Mouse (Mus musculus) heart, embryonic 10.5 days (tissue): ENCODE measurements at regions not wholly inside any gene's neighbourhood (a gene's known extent, or its start where the extent isn't known, plus 50 kb on each side); places are given as distances from the start of the nearest gene placed in this dataset.

ENCODE experiments used
- DNase-seq: peaks from one replicate; pipeline ENCODE4 v3.0.0-alpha.2; 2017; ENCODE audit warnings: low spot score
- H3K27ac ChIP-seq: fragments of 300-500 bp; sonication (generic); 2 replicates; pipeline ENCODE4 v1.5.1; 2016; ENCODE audit warnings: mild to moderate bottlenecking
- H3K27me3 ChIP-seq: fragments of 300-500 bp; sonication (generic); 2 replicates; pipeline ENCODE4 v1.6.1; 2016; ENCODE audit warnings: mild to moderate bottlenecking; ENCODE audit not compliant: poor library complexity, insufficient read depth, severe bottlenecking
- H3K36me3 ChIP-seq: fragments of 300-500 bp; sonication (generic); 2 replicates; pipeline ENCODE4 v1.6.1; 2016; ENCODE audit warnings: mild to moderate bottlenecking, moderate library complexity
- H3K4me1 ChIP-seq: fragments of 300-500 bp; sonication (generic); 2 replicates; pipeline ENCODE4 v1.6.1; 2016; ENCODE audit warnings: mild to moderate bottlenecking
- H3K4me3 ChIP-seq: fragments of 300-500 bp; sonication (generic); 2 replicates; pipeline ENCODE4 v1.5.1; 2016; ENCODE audit warnings: mild to moderate bottlenecking, moderate library complexity
- H3K9me3 ChIP-seq: fragments of 300-500 bp; sonication (generic); 2 replicates; pipeline ENCODE4 v1.6.1; 2016; ENCODE audit warnings: mild to moderate bottlenecking, moderate library complexity
- WGBS: fragments of 180-500 bp; shearing (Covaris S2); methylation state at CpG from one replicate; pipeline ENCODE4 v1.1.7; 2016; 5-methylcytosine and 5-hydroxymethylcytosine counted together

DNA sequence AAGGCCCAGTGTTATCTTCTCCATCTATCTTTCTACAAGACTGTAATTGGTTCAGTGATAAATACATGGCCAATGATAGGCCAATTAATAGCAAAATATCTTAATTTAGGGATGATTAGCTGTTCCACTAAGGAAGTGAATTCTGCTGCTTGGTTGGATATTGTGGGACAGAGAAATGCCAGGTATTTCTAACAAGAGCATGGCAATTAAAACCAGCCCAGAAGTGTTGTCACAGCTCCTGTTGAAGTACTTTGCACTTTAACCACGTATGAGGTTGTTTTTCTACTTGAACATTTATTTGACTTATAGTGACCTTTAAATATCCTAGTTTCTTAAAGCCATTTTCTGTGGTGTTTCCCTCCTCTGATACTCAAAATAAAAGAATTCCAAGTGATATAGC is 65.7 kb upstream of the Acsl4 start:
- Histone ChIP-seq H3K27me3 (no peaks in the 10 kb centered on the region), H3K9me3 (no peaks in the 10 kb centered on the region), H3K4me1 (no peaks in the 10 kb centered on the region), H3K36me3 (no peaks in the 10 kb centered on the region), H3K4me3 (no peak overlapping the region), H3K27ac (no peak overlapping the region)
- DNase-seq = no peak
- WGBS = 62% methylated on average over 1 of the region's 1 CpGs

DNA sequence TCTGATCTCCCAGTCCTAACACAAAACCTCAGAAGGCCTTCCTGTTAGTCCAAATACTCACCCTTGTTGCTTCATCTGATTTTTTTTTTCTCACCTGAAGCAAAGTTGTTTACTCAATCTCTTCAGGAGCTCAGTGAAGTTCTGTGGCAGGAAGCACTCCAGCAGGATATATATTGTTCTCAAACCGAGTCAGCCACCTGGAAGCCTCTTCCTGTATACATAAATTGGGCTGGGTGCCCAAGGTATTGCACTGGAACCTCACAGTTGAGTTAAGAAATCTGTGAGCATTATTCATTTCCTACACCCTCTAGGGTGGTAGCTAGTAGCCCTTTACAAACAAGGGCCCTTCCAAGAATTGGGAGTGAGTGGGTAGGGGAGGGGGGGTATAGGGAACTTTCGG is 73.8 kb upstream of the Acsl4 start:
- Histone ChIP-seq H3K4me3 (no peak overlapping the region), H3K4me1 (no peaks in the 10 kb centered on the region), H3K27ac (no peak overlapping the region), H3K27me3 (no peaks in the 10 kb centered on the region; the same call in 1 of the 2 replicates), H3K36me3 (no peaks in the 10 kb centered on the region), H3K9me3 (no peaks in the 10 kb centered on the region)
- DNase-seq = no peak
- 66% methylated on average over 2 of the region's 2 CpGs for WGBS

DNA sequence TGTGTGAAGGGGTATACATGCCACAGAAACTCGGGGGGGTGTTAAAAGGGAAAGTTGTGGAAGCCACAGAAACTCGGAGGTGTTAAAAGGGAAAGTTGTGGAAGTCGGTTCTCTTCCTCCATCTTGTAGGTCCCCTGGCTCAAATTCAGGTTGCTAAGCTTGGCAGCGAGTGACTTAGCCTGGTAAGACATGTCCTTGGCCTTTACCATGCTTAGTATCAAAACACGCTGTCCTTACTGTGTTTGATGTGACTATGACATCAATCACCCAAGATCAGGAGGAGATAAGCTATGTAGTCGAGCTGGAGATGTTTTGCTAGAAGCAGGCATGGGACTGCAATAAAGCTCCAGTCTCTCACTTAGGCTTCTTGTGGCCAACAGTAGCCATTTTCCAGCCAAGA is 74.4 kb upstream of the Acsl4 start:
- WGBS = 63% methylated on average over 6 of the region's 6 CpGs
- H3K4me1 ChIP-seq = no peaks in the 10 kb centered on the region
- DNase-seq = no peak
- H3K27me3 ChIP-seq = no peaks in the 10 kb centered on the region; the same call in 1 of the 2 replicates
- no peaks in the 10 kb centered on the region for H3K36me3 ChIP-seq
- no peak overlapping the region for H3K27ac ChIP-seq
- H3K4me3 ChIP-seq = no peak overlapping the region
- no peaks in the 10 kb centered on the region for H3K9me3 ChIP-seq

DNA sequence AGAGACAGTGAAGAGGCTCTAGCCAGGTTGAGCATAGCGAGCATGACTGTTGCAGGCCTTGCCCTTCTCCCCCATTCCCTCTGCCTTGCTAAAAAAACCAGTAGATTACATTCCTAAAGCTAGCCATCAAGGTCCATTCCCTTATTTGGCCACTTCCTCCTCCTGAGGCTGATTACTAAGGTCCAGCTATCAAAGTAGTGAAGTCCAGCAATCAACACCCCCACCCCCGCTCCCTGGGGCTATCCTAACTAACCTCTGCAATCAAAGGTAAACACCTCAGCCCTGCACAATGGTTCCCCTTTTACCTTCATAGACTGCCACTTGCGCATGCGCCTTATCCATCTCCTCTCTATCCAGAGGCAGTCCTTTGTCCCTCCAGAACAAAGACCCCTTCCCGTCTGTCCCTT is 77.5 kb upstream of the Acsl4 start:
- 29% methylated on average over 5 of the region's 5 CpGs for WGBS
- Histone ChIP-seq H3K27me3 (no peaks in the 10 kb centered on the region; the same call in 1 of the 2 replicates), H3K36me3 (no peaks in the 10 kb centered on the region), H3K27ac (peak overlapping the region; percentile 62), H3K4me1 (no peaks in the 10 kb centered on the region), H3K9me3 (no peaks in the 10 kb centered on the region), H3K4me3 (no peak overlapping the region)
- peak; percentile 75 for DNase-seq

DNA sequence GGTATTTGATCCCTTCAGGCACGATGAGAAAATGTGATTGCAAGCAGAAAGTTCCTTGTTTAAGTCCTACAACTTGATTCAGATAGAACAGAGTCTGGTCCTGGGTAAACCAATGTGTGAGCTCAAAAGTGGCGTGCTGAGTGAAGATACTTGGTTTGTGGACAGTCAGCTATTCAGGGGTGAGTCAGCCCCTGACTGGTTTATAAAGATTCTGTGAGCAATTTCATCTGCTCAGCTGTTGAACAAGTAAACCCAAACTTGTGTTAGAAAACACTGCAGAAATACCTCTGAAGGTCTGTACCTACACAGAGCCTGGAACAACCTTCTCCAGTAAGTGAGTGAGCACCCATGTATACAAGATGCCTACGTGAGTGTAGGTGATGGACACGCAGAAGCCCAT is 78.1 kb upstream of the Acsl4 start:
- H3K27me3 ChIP-seq = no peaks in the 10 kb centered on the region; the same call in 1 of the 2 replicates
- 46% methylated on average over 4 of the region's 4 CpGs for WGBS
- DNase-seq = no peak

DNA sequence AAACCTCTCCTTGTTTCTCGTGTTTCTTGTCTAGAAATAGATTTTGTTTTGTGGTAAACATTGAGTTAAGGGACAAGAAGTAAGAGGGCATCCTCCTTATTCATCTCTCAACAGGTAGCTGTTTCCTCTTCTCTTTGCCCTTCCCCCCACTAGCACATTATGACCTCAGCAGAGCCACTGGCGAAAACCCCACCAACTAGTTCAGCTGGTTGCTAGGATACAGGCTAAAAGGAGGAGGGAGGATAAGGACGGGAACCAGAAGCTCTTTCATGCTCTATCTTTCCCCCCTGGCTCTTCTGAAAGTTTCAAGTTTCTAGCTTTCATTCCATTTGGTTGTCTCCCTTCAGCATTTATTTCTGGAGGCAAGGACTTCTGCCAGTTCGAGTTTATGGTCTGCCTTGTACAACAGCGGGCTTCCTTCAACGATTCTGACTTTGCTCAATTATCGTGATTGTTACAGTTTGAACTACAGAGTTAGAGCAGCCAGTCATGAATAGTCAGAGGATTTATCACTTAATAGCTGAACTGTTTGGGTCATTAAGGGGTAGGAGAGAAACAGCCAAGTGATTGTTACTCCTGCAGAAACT is 78.8 kb upstream of the Acsl4 start:
- H3K4me3 ChIP-seq = no peak overlapping the region
- no peaks in the 10 kb centered on the region for H3K9me3 ChIP-seq
- no peaks in the 10 kb centered on the region; the same call in 1 of the 2 replicates for H3K27me3 ChIP-seq
- 27% methylated on average over 7 of the region's 7 CpGs for WGBS
- H3K4me1 ChIP-seq = no peaks in the 10 kb centered on the region
- DNase-seq = no peak
- no peaks in the 10 kb centered on the region for H3K36me3 ChIP-seq
- H3K27ac ChIP-seq = peak overlapping the region; percentile 9; the same call in 1 of the 2 replicates

More for the DNA sequence above, 78.1 kb upstream of the Acsl4 start:
- no peaks in the 10 kb centered on the region for H3K36me3 ChIP-seq
- H3K27ac ChIP-seq = peak overlapping the region; percentile 62
- no peaks in the 10 kb centered on the region for H3K9me3 ChIP-seq
- no peaks in the 10 kb centered on the region for H3K4me1 ChIP-seq
- H3K4me3 ChIP-seq = no peak overlapping the region

DNA sequence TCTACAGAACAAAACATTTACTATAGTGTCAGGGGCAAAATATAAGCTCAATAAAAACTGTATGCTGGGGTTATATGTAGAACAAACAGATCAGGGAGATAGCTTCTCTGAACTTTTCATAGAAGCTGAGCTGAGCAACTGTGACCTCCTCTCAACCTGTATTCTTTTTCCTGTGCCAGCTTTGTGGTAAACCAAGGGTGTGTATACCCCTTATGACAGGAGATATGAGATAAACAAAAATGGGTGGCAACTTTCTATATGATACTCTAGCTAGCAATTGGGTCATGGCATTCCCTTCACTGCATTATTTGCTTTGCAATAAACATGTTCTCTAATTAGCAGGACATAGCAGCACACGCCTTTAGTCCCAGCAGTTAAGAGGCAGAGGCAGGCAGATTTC is 79.7 kb upstream of the Acsl4 start:
- H3K9me3 ChIP-seq = no peaks in the 10 kb centered on the region
- 70% methylated on average over 1 of the region's 1 CpGs for WGBS
- no peak for DNase-seq
- H3K4me3 ChIP-seq = no peak overlapping the region
- peaks cover 3% of the 10 kb centered on the region; the same call in 1 of the 2 replicates for H3K27me3 ChIP-seq
- H3K4me1 ChIP-seq = no peaks in the 10 kb centered on the region
- H3K27ac ChIP-seq = no peak overlapping the region
- no peaks in the 10 kb centered on the region for H3K36me3 ChIP-seq

DNA sequence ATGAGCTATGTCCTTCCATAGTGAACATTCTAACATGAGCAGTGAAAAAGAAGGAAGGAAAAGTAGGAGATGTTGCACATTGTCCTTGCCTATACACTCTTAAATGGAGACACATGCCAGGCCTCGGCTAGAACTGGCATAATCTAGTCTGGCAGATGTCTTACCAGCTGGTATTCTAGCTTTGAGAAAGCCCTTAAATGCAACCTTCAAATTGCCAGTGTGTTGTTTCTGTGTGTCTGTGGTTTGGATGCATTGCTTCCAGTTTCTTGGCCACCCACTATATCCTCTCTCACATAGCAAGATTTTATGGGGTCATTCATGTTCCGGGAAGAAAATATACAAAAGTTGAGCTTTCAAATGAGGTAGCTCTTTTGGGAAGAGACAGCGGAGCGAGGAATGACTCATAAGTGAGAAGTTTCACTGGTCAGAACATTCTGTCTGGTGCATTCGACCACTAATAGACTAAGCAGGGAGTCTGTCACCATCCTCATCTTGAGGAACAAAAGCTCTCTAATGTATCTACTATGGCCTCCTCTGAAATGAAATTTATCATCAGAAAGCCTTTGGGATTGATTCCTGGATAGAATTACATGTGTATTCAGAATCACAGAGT is 91.0 kb upstream of the Acsl4 start:
- 77% methylated on average over 5 of the region's 5 CpGs for WGBS
- no peak for DNase-seq
- no peaks in the 10 kb centered on the region for H3K9me3 ChIP-seq
- H3K27ac ChIP-seq = no peak overlapping the region
- no peaks in the 10 kb centered on the region for H3K36me3 ChIP-seq
- no peaks in the 10 kb centered on the region for H3K4me1 ChIP-seq
- no peak overlapping the region for H3K4me3 ChIP-seq
- H3K27me3 ChIP-seq = 0 out of 2 replicates have a peak, but pooled peaks cover 7% of the 10 kb centered on the region

DNA sequence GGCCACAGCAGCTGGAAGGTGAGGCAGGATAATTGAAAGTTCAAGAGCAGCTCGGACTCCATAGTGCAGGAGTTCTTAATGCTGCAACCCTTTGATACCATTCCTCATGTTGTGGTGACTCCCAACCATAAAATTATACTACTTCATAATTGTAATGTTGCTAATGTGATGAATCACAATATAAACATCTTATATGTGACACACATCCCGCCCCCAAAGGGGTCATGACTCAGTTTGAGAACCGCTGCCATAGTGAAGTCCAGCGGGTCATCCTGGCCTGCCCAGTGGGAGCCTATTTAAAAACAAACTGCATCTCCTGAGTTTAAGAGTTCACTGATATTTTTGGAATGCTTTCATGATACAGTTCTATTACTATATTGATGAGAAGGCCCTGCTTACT is 97.7 kb upstream of the Acsl4 start:
- H3K9me3 ChIP-seq = no peaks in the 10 kb centered on the region
- 85% methylated on average over 4 of the region's 4 CpGs for WGBS
- peaks cover 16% of the 10 kb centered on the region; the same call in 1 of the 2 replicates for H3K27me3 ChIP-seq

DNA sequence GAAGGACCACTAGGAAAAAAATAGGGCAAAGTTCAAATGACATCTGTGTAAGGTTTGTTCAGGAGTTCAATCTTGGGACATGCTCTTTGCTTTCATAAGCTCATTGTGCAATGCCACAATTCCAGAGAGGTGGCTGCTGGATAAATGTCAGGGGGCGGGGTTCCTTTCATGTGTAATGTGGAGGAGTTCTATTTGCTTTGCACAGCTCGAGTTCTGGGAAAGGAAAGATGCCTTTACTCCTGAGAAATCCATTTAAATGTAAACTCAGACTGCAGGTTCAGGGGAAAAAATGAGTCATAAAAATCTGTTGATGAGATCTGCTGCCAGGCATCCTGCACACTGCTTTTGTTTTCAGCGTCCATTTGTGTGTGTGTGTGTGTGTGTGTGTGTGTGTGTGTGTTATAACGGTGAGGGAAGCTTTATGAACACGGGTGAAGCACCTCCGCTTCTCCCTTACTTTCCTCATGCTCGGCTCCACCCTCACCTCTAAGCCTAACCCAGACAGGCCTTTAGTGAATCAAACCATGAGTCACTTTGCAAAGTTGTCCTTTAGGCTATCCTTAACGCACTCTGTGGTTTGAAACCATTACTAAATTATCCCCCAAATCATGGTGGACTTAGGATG is 99.9 kb upstream of the Acsl4 start:
- H3K4me3 ChIP-seq = no peak overlapping the region
- DNase-seq = no peak
- 67% methylated on average over 8 of the region's 8 CpGs for WGBS
- H3K9me3 ChIP-seq = no peaks in the 10 kb centered on the region
- no peaks in the 10 kb centered on the region for H3K36me3 ChIP-seq
- H3K27ac ChIP-seq = no peak overlapping the region
- H3K4me1 ChIP-seq = no peaks in the 10 kb centered on the region
- peaks cover 9% of the 10 kb centered on the region; the same call in 1 of the 2 replicates for H3K27me3 ChIP-seq

More for the DNA sequence above, 97.7 kb upstream of the Acsl4 start:
- no peak for DNase-seq
- no peaks in the 10 kb centered on the region for H3K36me3 ChIP-seq
- H3K27ac ChIP-seq = no peak overlapping the region
- no peaks in the 10 kb centered on the region for H3K4me1 ChIP-seq
- H3K4me3 ChIP-seq = no peak overlapping the region

DNA sequence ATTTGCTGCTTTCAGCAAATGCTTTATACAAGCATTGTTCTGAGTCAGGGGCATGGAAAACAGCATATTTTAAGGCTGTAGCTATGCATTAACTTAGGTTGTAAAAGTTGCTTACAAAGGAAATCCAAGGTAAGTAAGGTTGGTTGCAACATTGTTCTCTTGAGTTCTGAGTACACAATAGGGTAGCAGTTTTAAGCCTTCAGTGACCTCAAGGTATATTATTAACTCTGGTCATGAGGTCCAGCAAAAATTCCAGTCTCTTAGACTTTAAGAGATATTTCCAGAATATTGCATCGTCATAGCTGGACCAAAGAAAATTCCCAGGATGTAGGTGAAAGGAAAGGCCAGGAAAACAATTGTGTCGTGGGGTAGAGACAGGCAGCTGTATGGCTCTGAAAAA is 110.8 kb upstream of the Acsl4 start:
- Histone ChIP-seq H3K27ac (no peak overlapping the region), H3K9me3 (no peaks in the 10 kb centered on the region), H3K27me3 (peaks cover 6% of the 10 kb centered on the region; the same call in 1 of the 2 replicates), H3K4me1 (no peaks in the 10 kb centered on the region), H3K36me3 (no peaks in the 10 kb centered on the region), H3K4me3 (no peak overlapping the region)
- no peak for DNase-seq
- WGBS = 81% methylated on average over 2 of the region's 2 CpGs

DNA sequence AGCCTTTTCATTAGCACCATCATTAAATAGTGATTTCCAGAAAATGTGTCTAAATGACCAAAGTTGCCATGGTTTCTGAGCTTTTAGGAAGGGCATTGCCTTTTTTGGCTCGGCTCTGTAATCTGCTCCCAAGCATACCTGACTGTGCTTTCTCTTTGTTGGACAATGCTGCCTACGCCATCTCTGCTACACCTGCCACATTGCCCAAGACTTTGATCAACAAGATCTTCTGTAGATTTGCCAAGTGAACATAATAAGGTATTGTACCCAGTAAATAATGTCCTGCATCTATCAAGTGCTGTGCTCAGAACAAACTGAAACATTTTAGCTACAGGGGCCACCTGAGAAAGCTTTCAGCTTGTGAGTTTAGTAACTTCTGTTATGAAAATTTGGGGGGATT is 114.6 kb upstream of the Acsl4 start:
- H3K27ac ChIP-seq = no peak overlapping the region
- WGBS = 79% methylated on average over 2 of the region's 2 CpGs
- no peak for DNase-seq
- no peaks in the 10 kb centered on the region for H3K27me3 ChIP-seq
- H3K9me3 ChIP-seq = no peaks in the 10 kb centered on the region
- H3K4me1 ChIP-seq = no peaks in the 10 kb centered on the region
- H3K36me3 ChIP-seq = no peaks in the 10 kb centered on the region
- no peak overlapping the region for H3K4me3 ChIP-seq

DNA sequence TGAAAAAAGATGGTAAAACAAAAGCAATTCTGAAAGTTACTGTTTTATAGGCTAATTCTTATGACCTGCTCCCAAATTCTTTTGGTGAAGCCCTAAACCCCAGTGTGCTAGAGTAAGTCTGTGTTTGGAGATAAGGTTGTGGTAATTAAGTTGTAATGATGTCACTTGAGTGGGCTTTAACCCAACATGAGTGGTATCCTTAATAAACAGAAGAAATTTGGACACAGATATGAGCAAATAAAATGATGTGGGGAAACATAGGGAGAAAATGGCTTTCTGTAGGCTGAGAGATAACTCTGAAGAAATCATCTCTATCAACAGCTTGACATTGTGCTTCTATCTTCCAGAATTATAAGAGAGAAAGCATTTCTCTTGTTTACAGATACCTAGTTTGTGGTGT is 117.1 kb upstream of the Acsl4 start:
- no peaks in the 10 kb centered on the region for H3K36me3 ChIP-seq
- H3K4me1 ChIP-seq = no peaks in the 10 kb centered on the region
- no peaks in the 10 kb centered on the region for H3K9me3 ChIP-seq
- no peak overlapping the region for H3K27ac ChIP-seq
- no peaks in the 10 kb centered on the region for H3K27me3 ChIP-seq
- no peak overlapping the region for H3K4me3 ChIP-seq
- DNase-seq = no peak
